Mouse (Mus musculus) erythroblast, embryonic 14.5 days (primary cell): ENCODE data around the gene Itgb1.

Experiments
- GATA1 ChIP-seq: IDR thresholded peaks from 2 replicates; pipeline ENCODE4 v1.6.1; 2012; ENCODE audit warnings: low read length, inconsistent platforms, mixed read lengths
- TAL1 ChIP-seq: IDR thresholded peaks from 3 replicates; pipeline ENCODE4 v1.6.1; 2012; ENCODE audit warnings: low read length, inconsistent platforms, mixed read lengths

DNA sequence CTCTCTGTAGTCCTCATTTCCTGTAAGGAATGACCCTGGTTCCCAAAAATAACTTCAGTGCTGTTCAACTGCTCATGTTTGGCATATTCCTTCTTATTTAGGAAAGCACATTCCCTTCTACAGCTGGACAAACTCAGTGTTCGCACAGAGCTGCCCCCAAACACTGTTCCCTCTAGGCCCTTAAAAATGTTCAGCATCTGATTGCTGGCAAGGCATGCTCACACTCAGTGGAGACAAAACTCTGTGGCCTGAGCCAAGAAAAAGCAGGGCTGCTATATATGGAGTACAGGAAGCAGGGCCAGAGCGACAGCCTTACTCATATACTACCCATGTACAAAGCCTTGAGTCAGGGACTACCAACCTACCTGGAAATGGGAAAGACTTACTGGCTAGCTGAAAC, 5.5 kb upstream of the Itgb1 start:
- TF ChIP-seq TAL1 (no peak), GATA1 (no peak)
